Mouse (Mus musculus) neural tube, embryonic 13.5 days (tissue): ENCODE measurements around the gene Wfdc6b. TPM values are rescaled to one million over a fixed set of nuclear protein-coding genes. Genes with fewer than 3 reads are reported as not detected.
"Not testable (repeated sequence)": the region's sequence is repeated elsewhere in the genome, so short reads cannot be mapped to it uniquely, and the experiment has no call there.

ENCODE experiments used
- ATAC-seq: fragments of 200-750 bp; cut with Nextera tagmentation; 2 replicates; pipeline ENCODE4 v1.8.0; 2017; ENCODE audit warnings: low read depth, mild to moderate bottlenecking, moderate TSS enrichment, moderate library complexity
- H3K27ac ChIP-seq: fragments of 300-500 bp; sonication (generic); replicated peaks from 2 replicates; pipeline ENCODE4 v1.5.1; 2015; ENCODE audit warnings: moderate library complexity, mild to moderate bottlenecking, inconsistent platforms
- H3K27me3 ChIP-seq: fragments of 300-500 bp; sonication (generic); 2 replicates; pipeline ENCODE4 v1.6.1; 2015; ENCODE audit warnings: mild to moderate bottlenecking, inconsistent platforms
- H3K36me3 ChIP-seq: fragments of 300-500 bp; sonication (generic); 2 replicates; pipeline ENCODE4 v1.6.1; 2015; ENCODE audit warnings: mild to moderate bottlenecking, inconsistent platforms
- H3K4me1 ChIP-seq: fragments of 300-500 bp; sonication (generic); replicated peaks from 2 replicates; pipeline ENCODE4 v1.6.1; 2015; ENCODE audit warnings: inconsistent platforms
- H3K4me2 ChIP-seq: fragments of 300-500 bp; sonication (generic); 2 replicates; pipeline ENCODE4 v1.6.1; 2015; ENCODE audit warnings: inconsistent platforms, mild to moderate bottlenecking, moderate library complexity
- H3K4me3 ChIP-seq: fragments of 300-500 bp; sonication (generic); 2 replicates; pipeline ENCODE4 v1.5.1; 2015; ENCODE audit warnings: mild to moderate bottlenecking, inconsistent platforms
- H3K9ac ChIP-seq: fragments of 300-500 bp; sonication (generic); 2 replicates; pipeline ENCODE4 v1.6.1; 2015; ENCODE audit warnings: moderate library complexity, mild to moderate bottlenecking, inconsistent platforms
- H3K9me3 ChIP-seq: fragments of 300-500 bp; sonication (generic); 2 replicates; pipeline ENCODE4 v1.6.1; 2016; ENCODE audit warnings: inconsistent platforms
- WGBS: fragments of 180-500 bp; shearing (Covaris S2); methylation state at CpG from one replicate; pipeline ENCODE4 v1.1.7; 2015; 5-methylcytosine and 5-hydroxymethylcytosine counted together
- polyA plus RNA-seq: library from polyadenylated mRNA; unstranded; fragments of >200 nt; fragmentation: Nextera tagmentation; extraction: Ambion mirVana; gene quantifications from 2 replicates; pipeline ENCODE4 v1.2.1, GENCODE M21; 2015

Gene Wfdc6b
- polyA plus RNA-seq, result not detected in 2 replicates

DNA sequence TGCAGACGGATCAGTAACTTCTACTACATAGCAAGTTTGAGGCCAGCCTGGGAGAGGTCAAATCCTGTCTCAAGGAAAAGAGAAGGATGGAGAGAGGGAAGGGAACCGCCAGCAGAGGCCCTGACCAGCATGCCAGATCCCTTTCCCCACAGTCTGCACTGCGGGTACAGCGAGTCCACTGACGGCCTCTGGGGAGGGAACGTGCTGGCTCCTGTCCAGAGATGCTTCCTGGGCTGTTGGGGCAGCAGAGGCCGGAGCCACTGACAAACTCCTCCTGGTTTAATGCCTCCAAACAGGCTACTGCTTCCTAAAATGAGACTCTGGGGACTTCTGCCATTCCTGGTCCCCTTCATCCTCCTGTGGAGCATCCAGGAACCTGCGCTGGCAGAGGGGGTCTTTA is at the start of gene Wfdc6b, which contains the start of gene Wfdc8:
Gene Wfdc6b (plus strand): TSS at position 52 of the 400 bp plus-strand sequence.
Gene Wfdc8 (minus strand): TSS at position 156 of the 400 bp plus-strand sequence.
- not testable (repeated sequence) for H3K9ac ChIP-seq, H3K9me3 ChIP-seq, H3K36me3 ChIP-seq, H3K27me3 ChIP-seq, H3K27ac ChIP-seq, H3K4me1 ChIP-seq, H3K4me2 ChIP-seq, H3K4me3 ChIP-seq, ATAC-seq
- WGBS, result 59% methylated on average over 8 of the region's 8 CpGs

DNA sequence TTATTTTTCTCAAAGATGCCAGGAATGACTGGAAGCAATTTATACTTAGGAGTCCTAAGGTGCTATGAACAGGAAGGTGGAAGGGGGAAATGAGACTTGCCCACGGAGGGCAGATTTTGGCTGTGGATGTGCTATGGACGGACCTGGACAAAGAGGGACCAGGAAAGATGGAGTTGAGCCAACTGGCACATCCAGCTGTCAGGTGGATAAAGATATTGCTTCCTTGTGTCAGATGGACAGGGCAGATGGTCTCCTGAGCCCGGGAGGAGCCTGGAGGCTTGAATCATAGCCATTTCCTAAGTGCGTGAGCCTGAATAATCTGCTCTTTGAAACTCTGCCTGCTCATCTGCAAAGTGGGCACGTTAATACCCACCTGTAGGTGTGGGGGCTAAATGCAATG is 49.0 kb upstream of the Wfdc6b start:
- WGBS, result 69% methylated on average over 5 of the region's 5 CpGs
- no peaks in the 10 kb centered on the region for H3K9me3 ChIP-seq
- peaks cover 40% of the 10 kb centered on the region for H3K27me3 ChIP-seq
- H3K4me2 ChIP-seq, result peak overlapping the region; percentile 74; the same call in 1 of the 2 replicates
- no peak overlapping the region for H3K9ac ChIP-seq
- H3K27ac ChIP-seq, result no peak overlapping the region
- H3K36me3 ChIP-seq, result no peaks in the 10 kb centered on the region
- H3K4me3 ChIP-seq, result no peak overlapping the region
- no peak for ATAC-seq
- H3K4me1 ChIP-seq, result peaks cover 20% of the 10 kb centered on the region

DNA sequence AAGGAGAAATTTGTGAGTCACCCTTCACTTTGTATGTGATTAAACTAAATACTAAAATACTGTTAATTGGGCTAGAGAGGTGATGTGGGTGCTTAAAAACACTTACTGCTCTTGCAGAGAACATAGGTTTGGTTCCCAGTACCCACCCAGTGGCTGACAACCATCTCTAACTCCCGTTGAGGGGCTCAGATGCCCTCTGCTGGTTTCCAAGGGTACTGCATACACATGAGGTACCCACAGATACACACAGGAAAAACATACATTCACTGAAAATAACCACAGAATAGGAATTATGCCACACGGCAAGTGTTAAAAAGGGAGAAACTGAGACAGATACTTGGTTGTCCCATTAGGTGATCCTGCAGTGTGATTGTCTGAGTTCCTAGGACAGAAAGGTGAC is 46.3 kb upstream of the Wfdc6b start:
- Histone ChIP-seq H3K27me3 (peaks cover 28% of the 10 kb centered on the region), H3K4me1 (peaks cover 20% of the 10 kb centered on the region), H3K9me3 (no peaks in the 10 kb centered on the region), H3K27ac (no peak overlapping the region), H3K9ac (no peak overlapping the region), H3K36me3 (no peaks in the 10 kb centered on the region), H3K4me2 (no peak overlapping the region), H3K4me3 (no peak overlapping the region)
- WGBS, result 92% methylated on average over 2 of the region's 2 CpGs
- no peak for ATAC-seq

DNA sequence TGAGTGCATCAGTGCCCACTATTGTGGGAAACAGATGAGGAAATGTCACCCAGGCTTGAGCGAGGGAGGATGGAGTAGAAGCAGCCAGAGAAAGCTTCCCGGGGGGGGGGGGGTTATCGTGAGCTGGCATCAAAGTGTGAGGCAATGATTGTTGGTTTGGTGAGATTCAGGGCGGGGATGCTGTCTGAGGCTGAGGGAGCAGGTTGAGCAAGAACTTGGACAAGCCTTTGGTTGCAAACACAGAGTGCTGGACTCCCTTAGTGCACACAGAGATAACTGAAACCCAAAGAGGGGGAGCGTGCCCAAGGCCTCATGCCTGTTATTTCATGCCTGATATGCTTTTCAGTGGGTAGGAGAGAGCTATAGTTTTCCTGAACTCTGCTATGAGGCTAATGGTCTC is 45.9 kb upstream of the Wfdc6b start:
- Histone ChIP-seq H3K9me3 (no peaks in the 10 kb centered on the region), H3K27me3 (peaks cover 23% of the 10 kb centered on the region)
- 95% methylated on average over 5 of the region's 5 CpGs for WGBS

DNA sequence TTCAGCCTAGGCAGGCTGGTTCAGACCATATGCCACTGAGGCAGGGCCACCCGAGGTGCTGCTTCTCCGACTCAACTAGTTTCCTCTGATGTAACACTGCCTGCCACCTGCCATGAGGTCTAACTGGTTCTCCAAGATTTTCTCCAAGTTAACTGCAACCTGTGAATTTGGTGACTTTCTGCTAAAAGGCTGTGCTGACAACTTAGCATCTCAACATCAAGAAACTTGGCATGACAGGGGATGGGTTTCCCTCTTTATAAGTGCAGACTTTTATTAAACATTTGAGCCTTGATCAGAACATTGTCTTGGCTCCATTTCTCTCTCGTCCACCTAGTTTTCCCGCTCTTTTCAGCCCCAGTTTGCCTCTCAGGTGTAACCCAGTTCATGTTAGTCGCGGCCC is 40.0 kb upstream of the Wfdc6b start, which contains the start of gene Spint3:
Gene Spint3 (minus strand): TSS at position 101 of the 400 bp plus-strand sequence.
- not testable (repeated sequence) for H3K4me3 ChIP-seq, H3K9ac ChIP-seq, H3K4me1 ChIP-seq, H3K4me2 ChIP-seq, H3K9me3 ChIP-seq, H3K27ac ChIP-seq, H3K36me3 ChIP-seq, ATAC-seq, H3K27me3 ChIP-seq
- WGBS, result 84% methylated on average over 6 of the region's 6 CpGs

More for the DNA sequence above, 45.9 kb upstream of the Wfdc6b start:
- no peak for ATAC-seq
- no peak overlapping the region for H3K27ac ChIP-seq
- no peak overlapping the region for H3K4me3 ChIP-seq
- H3K9ac ChIP-seq, result no peak overlapping the region
- no peaks in the 10 kb centered on the region for H3K36me3 ChIP-seq
- H3K4me1 ChIP-seq, result peaks cover 18% of the 10 kb centered on the region
- no peak overlapping the region for H3K4me2 ChIP-seq

DNA sequence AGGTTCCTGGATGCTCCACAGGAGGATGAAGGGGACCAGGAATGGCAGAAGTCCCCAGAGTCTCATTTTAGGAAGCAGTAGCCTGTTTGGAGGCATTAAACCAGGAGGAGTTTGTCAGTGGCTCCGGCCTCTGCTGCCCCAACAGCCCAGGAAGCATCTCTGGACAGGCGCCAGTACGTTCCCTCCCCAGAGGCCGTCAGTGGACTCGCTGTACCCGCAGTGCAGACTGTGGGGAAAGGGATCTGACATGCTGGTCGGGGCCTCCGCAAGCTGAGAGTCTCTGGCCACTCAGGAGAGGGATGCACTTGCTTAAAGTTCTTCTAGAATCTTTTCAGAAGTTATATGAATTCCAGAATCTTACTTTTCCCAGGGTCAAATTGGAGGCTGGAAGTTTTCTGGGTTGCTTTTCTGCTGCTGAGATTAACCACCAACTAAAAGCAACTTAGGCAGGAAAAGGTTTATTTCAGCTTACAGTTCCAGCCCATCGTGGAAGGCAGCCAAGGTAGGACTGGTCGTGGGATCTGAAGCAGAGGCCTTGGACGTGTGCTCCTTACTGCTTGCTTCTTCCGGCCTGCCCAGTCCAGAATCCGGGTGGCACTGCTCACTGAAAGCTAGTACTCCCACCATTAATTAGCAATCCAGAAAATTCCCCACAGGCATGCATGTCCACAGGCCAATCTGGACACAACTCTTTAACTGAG is 28.1 kb upstream of the Wfdc6b start, which contains the start of gene Wfdc6a:
Gene Wfdc6a (minus strand): TSS at position 423 of the 701 bp plus-strand sequence.
- H3K4me2 ChIP-seq, H3K4me3 ChIP-seq: not testable (repeated sequence)
- WGBS, result 73% methylated on average over 13 of the region's 13 CpGs

DNA sequence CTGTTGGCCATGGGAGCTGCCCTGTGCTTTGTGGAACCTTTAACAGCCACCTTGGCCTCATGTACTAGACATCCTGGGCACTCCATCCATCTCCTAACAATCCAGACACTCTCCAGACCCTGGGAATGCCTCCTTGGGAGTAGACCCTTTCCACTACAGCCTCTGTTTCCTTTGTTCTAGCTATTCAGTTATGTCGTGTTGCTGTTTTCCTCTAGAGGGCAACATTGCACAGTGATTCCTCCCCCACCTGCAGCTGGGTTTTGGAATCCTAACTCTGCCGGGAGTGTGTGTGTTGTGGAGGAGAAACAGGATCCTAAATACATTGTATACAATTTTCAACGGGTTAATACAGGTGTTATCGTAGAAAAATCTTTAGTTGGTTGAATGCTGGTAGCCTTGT is 21.3 kb upstream of the Wfdc6b start:
- H3K36me3 ChIP-seq, result no peaks in the 10 kb centered on the region
- H3K27ac ChIP-seq, result no peak overlapping the region
- 19% methylated on average over 4 of the region's 4 CpGs for WGBS
- no peak overlapping the region for H3K9ac ChIP-seq
- H3K27me3 ChIP-seq, result no peaks in the 10 kb centered on the region
- 0 out of 2 replicates have a peak, but pooled peaks cover 3% of the 10 kb centered on the region for H3K4me1 ChIP-seq
- H3K4me3 ChIP-seq, result no peak overlapping the region
- no peak overlapping the region for H3K4me2 ChIP-seq
- H3K9me3 ChIP-seq, result no peaks in the 10 kb centered on the region
- peak; percentile 63; the same call in 1 of the 2 replicates for ATAC-seq

More for the DNA sequence above, 28.1 kb upstream of the Wfdc6b start, which contains the start of gene Wfdc6a:
- not testable (repeated sequence) for H3K9me3 ChIP-seq, ATAC-seq, H3K36me3 ChIP-seq, H3K27me3 ChIP-seq, H3K27ac ChIP-seq, H3K4me1 ChIP-seq, H3K9ac ChIP-seq

DNA sequence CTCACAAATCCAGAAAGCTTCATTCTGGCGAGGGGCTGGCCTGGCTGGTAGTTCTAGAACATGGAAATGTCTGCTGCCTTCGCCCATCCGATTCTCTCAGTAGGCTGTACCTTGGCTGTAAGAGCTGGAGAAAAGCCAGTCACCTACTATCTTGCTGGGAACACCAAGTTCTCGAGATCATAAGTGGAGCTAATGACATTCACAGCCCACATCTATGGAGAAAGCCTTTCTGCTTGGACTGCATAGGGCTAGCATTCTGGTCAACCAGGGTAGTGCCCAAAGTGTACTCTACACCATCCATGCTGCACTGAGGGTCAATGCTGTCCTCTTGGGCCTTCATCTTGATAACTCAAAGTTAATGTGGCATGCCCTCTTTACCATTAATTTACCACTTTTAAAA is 19.8 kb upstream of the Wfdc6b start, which contains the start of gene Eppin:
Gene Eppin (minus strand): TSS at position 101 of the 400 bp plus-strand sequence.
- WGBS, result 86% methylated on average over 4 of the region's 4 CpGs
- Histone ChIP-seq H3K4me3 (no peak within 1 kb of the TSS), H3K9ac (no peak within 1 kb of the TSS), H3K9me3 (no peaks in the 10 kb centered on the region), H3K4me2 (no peak within 1 kb of the TSS), H3K27ac (no peak within 1 kb of the TSS), H3K36me3 (no peaks in the 10 kb centered on the region), H3K4me1 (0 out of 2 replicates have a peak, but pooled peaks cover 3% of the 10 kb centered on the region), H3K27me3 (no peaks in the 10 kb centered on the region)
- ATAC-seq, result no peak

DNA sequence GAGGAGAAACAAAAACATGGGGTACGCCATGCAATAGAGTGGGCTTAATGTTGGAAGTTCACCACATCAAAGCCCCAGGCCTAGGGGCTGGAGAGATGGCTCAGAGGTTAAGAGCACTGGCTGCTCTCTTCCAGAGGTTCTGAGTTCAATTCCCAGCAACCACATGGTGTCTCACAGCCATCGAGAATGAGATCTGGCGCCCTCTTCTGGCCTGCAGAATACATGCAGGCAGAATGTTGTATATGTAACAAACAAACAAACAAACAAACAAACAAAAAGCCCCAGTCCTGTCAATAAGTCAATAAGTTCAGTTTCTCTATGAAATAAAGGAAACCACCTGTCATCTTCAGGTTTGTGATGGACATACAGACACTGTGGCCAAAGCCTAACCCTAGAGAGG is 13.1 kb upstream of the Wfdc6b start:
- no peak overlapping the region for H3K27ac ChIP-seq
- no peak overlapping the region for H3K4me3 ChIP-seq
- no peak overlapping the region for H3K4me2 ChIP-seq
- H3K9me3 ChIP-seq, result no peaks in the 10 kb centered on the region
- H3K4me1 ChIP-seq, result no peaks in the 10 kb centered on the region
- ATAC-seq, result no peak
- WGBS, result 65% methylated on average over 3 of the region's 3 CpGs
- H3K27me3 ChIP-seq, result no peaks in the 10 kb centered on the region
- no peak overlapping the region for H3K9ac ChIP-seq
- H3K36me3 ChIP-seq, result no peaks in the 10 kb centered on the region

DNA sequence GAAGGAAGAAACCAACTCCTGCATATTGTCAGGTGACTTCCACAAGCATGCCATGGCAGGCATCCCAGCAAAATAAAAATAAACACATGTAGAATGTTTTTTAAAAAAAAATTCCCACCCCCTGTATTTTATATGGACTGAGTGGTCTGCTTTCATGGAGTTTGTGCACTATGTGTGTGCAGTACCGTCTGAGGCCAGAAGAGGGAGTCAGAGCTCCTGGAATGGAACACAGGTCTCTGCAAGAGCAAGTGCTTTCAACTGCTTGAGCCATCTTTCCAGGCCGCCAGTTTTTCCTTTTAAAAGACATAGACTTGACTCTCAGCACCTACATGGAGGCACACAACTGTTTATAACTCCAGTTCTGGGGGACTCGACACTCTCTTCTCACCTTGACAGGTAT is 9.8 kb upstream of the Wfdc6b start:
- Histone ChIP-seq H3K4me2 (no peak overlapping the region), H3K27ac (no peak overlapping the region), H3K9ac (no peak overlapping the region), H3K4me1 (no peaks in the 10 kb centered on the region), H3K36me3 (no peaks in the 10 kb centered on the region), H3K9me3 (no peaks in the 10 kb centered on the region), H3K27me3 (no peaks in the 10 kb centered on the region), H3K4me3 (no peak overlapping the region)
- ATAC-seq, result no peak
- 94% methylated on average over 3 of the region's 3 CpGs for WGBS

DNA sequence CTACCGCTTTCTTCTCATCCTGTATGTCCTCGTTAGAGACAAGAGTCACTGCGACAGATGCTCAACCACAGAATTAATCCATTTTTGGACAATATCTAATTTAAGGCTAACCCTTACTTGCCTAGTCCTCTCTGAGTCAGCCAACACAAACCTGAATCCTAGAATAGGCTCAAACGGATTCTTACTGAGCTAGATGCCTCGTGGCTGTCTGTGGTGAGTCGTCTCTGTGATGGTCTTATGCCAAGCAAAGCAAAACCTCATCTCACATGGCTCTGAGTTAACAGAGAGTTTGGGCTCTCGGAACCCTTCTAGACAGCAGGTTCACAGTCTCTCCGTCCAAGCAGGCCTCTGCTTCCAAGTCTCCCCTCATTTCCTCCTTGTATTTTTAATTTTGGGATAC is 8.9 kb upstream of the Wfdc6b start:
- Histone ChIP-seq H3K27ac (no peak overlapping the region), H3K9ac (no peak overlapping the region), H3K4me1 (no peaks in the 10 kb centered on the region), H3K27me3 (no peaks in the 10 kb centered on the region), H3K4me3 (no peak overlapping the region), H3K4me2 (no peak overlapping the region), H3K9me3 (no peaks in the 10 kb centered on the region), H3K36me3 (no peaks in the 10 kb centered on the region)
- 90% methylated on average over 8 of the region's 8 CpGs for WGBS
- ATAC-seq, result no peak

DNA sequence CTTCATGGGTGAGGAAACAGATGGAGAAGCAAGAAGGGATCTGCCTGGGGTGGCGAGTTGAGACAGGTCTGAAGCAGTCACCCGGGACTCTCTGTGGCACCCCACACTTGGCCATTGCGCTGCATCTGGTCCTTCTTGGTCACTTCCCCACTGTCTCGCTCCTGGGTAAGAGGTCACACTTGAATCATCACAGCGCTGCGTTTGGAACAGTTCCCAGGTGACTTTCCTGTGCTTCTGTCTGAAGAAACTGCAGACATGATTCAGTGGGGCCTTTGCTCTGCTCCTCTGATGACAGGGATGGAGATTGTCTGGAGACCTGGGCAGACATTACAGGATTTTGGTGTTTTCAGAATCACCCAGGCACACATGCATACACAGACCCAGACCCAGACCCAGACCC is 4.5 kb upstream of the Wfdc6b start:
- no peak overlapping the region for H3K9ac ChIP-seq
- no peak overlapping the region for H3K4me2 ChIP-seq
- H3K27ac ChIP-seq, result no peak overlapping the region
- ATAC-seq, result no peak
- H3K27me3 ChIP-seq, result no peaks in the 10 kb centered on the region
- no peaks in the 10 kb centered on the region for H3K9me3 ChIP-seq
- no peaks in the 10 kb centered on the region for H3K4me1 ChIP-seq
- H3K4me3 ChIP-seq, result no peak overlapping the region
- H3K36me3 ChIP-seq, result no peaks in the 10 kb centered on the region
- whole genome bisulfite sequencing, result 81% methylated on average over 6 of the region's 6 CpGs
